Mouse (Mus musculus): ENCODE measurements at regions not wholly inside any gene's neighbourhood (a gene's known extent, or its start where the extent isn't known, plus 50 kb on each side); places are given as distances from the start of the nearest gene placed in this dataset.

DNA sequence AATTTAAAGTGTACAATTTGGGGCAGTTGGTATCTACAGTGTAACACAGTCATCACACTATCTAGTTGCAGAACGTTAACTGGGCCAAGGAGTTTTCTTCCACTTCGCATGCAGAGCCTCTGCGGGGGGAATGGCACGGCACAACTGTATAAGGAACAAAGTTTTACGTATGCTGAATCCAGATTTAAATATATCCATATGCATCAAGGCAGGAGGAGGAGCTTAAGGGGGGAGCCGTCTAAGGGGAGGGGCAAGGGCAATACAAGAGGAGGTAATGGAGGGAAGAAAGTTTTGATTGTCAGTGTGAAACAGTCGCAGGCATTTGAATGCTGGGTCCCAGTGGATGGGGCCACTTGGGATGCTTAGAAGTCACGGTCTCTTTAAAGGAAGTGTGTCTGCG lies 68.6 kb upstream of the Foxk1 start:
- TF ChIP-seq POLR2A (IDR thresholded peaks at IDR 0.05; ENCODE audit: control insufficient read depth, low read depth, low read length) (no peak), CTCF (IDR thresholded peaks at IDR 0.05; ENCODE audit: control insufficient read depth, insufficient read depth, insufficient replicate concordance, low read depth, low read length) (no peak)

Data from testis, adult 2 months (tissue).